Mouse (Mus musculus): Measurements from ENCODE around the gene Ppp1r12a.

- no peak for TF ChIP-seq POLR2A (IDR thresholded peaks at IDR 0.05; ENCODE audit: insufficient read length, low read depth)
- no peak for TF ChIP-seq TCF3 (IDR thresholded peaks at IDR 0.05; ENCODE audit: insufficient read length, low read depth)
- TF ChIP-seq MAX (IDR thresholded peaks at IDR 0.05; ENCODE audit: low read depth): no peak
- no peak for TF ChIP-seq USF1 (IDR thresholded peaks at IDR 0.05; ENCODE audit: low read depth)
- TF ChIP-seq MYOG (IDR thresholded peaks at IDR 0.05; ENCODE audit: control insufficient read depth in 1 of 3, insufficient read depth in 1 of 3, insufficient read length in 2 of 3, low read depth in 2 of 3): no peak
- no peak for TF ChIP-seq MYOD1 (IDR thresholded peaks at IDR 0.05; ENCODE audit: control insufficient read depth in 1 of 3, insufficient read length in 2 of 3, low read depth in 2 of 3)
- no peak for TF ChIP-seq SRF (IDR thresholded peaks at IDR 0.05; ENCODE audit: control insufficient read depth, insufficient read length, low read depth)
- no peak for TF ChIP-seq TCF12 (IDR thresholded peaks at IDR 0.05; ENCODE audit: insufficient read depth, poor library complexity, severe bottlenecking)
- no peak for TF ChIP-seq E2F4 (IDR thresholded peaks at IDR 0.05; ENCODE audit: insufficient read depth)
- TF ChIP-seq REST (IDR thresholded peaks at IDR 0.05; ENCODE audit: insufficient read depth, insufficient read length): no peak
- TF ChIP-seq CEBPB (IDR thresholded peaks at IDR 0.05; ENCODE audit: insufficient read depth, poor library complexity, severe bottlenecking): no peak
- no peak for TF ChIP-seq POLR2AphosphoS2 (IDR thresholded peaks at IDR 0.05; ENCODE audit: insufficient read length, low read depth)
Observed at GRCm38 (mm10) chr10:108182386-108182785, 20.4 kb downstream of the Ppp1r12a start.

All from myocyte (in vitro differentiated cells).